Comparison of ENCODE assay signal across 8 mouse cellular contexts in the genomic region with DNA sequence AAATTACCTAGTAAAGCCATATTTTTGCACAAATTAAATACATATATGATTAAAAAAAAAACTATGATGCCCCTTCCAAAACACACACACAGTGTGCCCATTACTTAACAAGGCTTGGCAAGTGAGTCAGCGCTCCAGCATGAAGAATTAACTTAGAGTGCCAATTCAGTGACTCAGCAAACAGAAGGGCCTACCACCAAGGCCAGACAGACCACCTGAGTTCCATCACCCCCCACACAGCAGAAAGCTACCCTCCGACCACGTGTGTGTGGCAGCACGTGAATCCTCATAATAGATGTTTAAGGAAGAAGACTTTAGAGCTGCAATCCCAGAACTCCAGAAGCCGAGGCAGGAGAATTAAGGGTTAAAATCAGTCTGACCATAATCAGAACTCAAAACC. TPM values are rescaled to one million over a fixed set of nuclear protein-coding genes. Genes with fewer than 3 reads are reported as not detected.
A peak's percentile ranks its signal among the peaks of the same experiment; 100 is the strongest.
DNase-seq lines count a peak whose midpoint lies in the region; ATAC-seq lines count a peak whose summit lies in the region.

No protein-coding gene starts in this region.

- H3K27me3 ChIP-seq in heart, embryonic 12.5 days (replicated peaks), result no peaks in the 10 kb centered on the region
- H3K27me3 ChIP-seq in forebrain, embryonic 14.5 days (replicated peaks; ENCODE audit: control insufficient read depth, insufficient read depth, low read length), result no peaks in the 10 kb centered on the region
- H3K27me3 ChIP-seq in liver, embryonic 13.5 days, result no peaks in the 10 kb centered on the region

- no peak for ATAC-seq in heart, embryonic 12.5 days (ENCODE audit: insufficient number of reproducible peaks, low FRiP score)
- ATAC-seq in forebrain, embryonic 14.5 days, result no peak
- ATAC-seq in liver, embryonic 13.5 days (ENCODE audit: low read depth), result no peak

- no peaks in the 10 kb centered on the region for H3K9me3 ChIP-seq in heart, embryonic 12.5 days (replicated peaks)
- no peaks in the 10 kb centered on the region for H3K9me3 ChIP-seq in forebrain, embryonic 14.5 days (replicated peaks; ENCODE audit: control insufficient read depth, low read length)
- no peaks in the 10 kb centered on the region for H3K9me3 ChIP-seq in liver, embryonic 13.5 days (replicated peaks)

- peaks cover 41% of the 10 kb centered on the region for H3K36me3 ChIP-seq in heart, embryonic 12.5 days
- peaks cover 51% of the 10 kb centered on the region for H3K36me3 ChIP-seq in forebrain, embryonic 14.5 days (ENCODE audit: control insufficient read depth, insufficient read depth, low read length)
- H3K36me3 ChIP-seq in liver, embryonic 13.5 days, result peaks cover 47% of the 10 kb centered on the region

- H3K4me2 ChIP-seq in heart, embryonic 12.5 days, result peak overlapping the region; percentile 97
- H3K4me2 ChIP-seq in forebrain, embryonic 14.5 days (ENCODE audit: low read length), result peak overlapping the region; percentile 91
- H3K4me2 ChIP-seq in liver, embryonic 13.5 days, result peak overlapping the region; percentile 88

- intact Hi-C loops in heart, postnatal 25 days (cut with DNase I), result loop anchor here (2.0 kb wide), 1 partner anchor 35 kb away; no protein-coding TSS in a partner anchor

- H3K4me3 ChIP-seq in heart, embryonic 12.5 days, result peak overlapping the region; percentile 81
- peak overlapping the region; percentile 84 for H3K4me3 ChIP-seq in forebrain, embryonic 14.5 days (ENCODE audit: low read depth, low read length)
- H3K4me3 ChIP-seq in liver, embryonic 13.5 days (replicated peaks), result peak overlapping the region; percentile 87

- DNase-seq in heart, postnatal 25 days (ENCODE audit: low spot score), result no peak
- peak; percentile 59 for DNase-seq in MEL-GATA-1-ER (ENCODE audit: extremely low read depth, low read depth)
- no peak for DNase-seq in forebrain, embryonic 14.5 days (ENCODE audit: low spot score)
- no peak for DNase-seq in liver, embryonic 13.5 days
- DNase-seq in layer of hippocampus, adult 8-10 months (ENCODE audit: low spot score in 2 of 2), result no peak
- DNase-seq in cerebellum, adult 18-20 months, result no peak
- DNase-seq in cerebellum, adult 9-11 months, result no peak

- peaks cover 10% of the 10 kb centered on the region for H3K4me1 ChIP-seq in heart, embryonic 12.5 days (replicated peaks)
- peaks cover 11% of the 10 kb centered on the region; the same call in 1 of the 2 replicates for H3K4me1 ChIP-seq in forebrain, embryonic 14.5 days (ENCODE audit: control insufficient read depth, insufficient read depth, low read length)
- H3K4me1 ChIP-seq in liver, embryonic 13.5 days (replicated peaks), result peaks cover 38% of the 10 kb centered on the region

- H3K27ac ChIP-seq in heart, embryonic 12.5 days (ENCODE audit: poor library complexity, severe bottlenecking), result no peak overlapping the region
- H3K27ac ChIP-seq in forebrain, embryonic 14.5 days (ENCODE audit: low read depth, low read length), result no peak overlapping the region
- H3K27ac ChIP-seq in liver, embryonic 13.5 days, result peak overlapping the region; percentile 96; the same call in 1 of the 2 replicates

- H3K9ac ChIP-seq in heart, embryonic 12.5 days, result peak overlapping the region; percentile 90
- peak overlapping the region; percentile 94 for H3K9ac ChIP-seq in forebrain, embryonic 14.5 days (ENCODE audit: low read length)
- H3K9ac ChIP-seq in liver, embryonic 13.5 days, result peak overlapping the region; percentile 91

- WGBS in heart, embryonic 12.5 days, result 29% methylated on average over 5 of the region's 5 CpGs
- 40% methylated on average over 5 of the region's 5 CpGs for WGBS in forebrain, embryonic 14.5 days
- 15% methylated on average over 5 of the region's 5 CpGs for WGBS in liver, embryonic 13.5 days (ENCODE audit: insufficient replicate concordance)

RNA-seq across cellular contexts. Expression of a gene that starts 1.8 kb away (rescaled TPM):
- polyA plus RNA-seq in heart, embryonic 12.5 days (2016; fragmentation: Nextera tagmentation; extraction: Ambion mirVana), result 95.9 and 99.7 TPM in 2 replicates
- 10 to 100 TPM; 74.0 to 75.6 TPM for total RNA-seq in heart, postnatal 25 days (2021)
- 134 and 135 TPM in 2 replicates for polyA plus RNA-seq in forebrain, embryonic 14.5 days (2014; fragmentation: Nextera tagmentation; extraction: Ambion mirVana)
- 49.7 and 54.6 TPM in 2 replicates for polyA plus RNA-seq in liver, embryonic 13.5 days (2015; fragmentation: Nextera tagmentation; extraction: Ambion mirVana)
- total RNA-seq in layer of hippocampus, adult 8-10 months (2022), result 10 to 100 TPM; 54.1 to 60.0 (median 57.2) TPM

RNA-seq across cellular contexts. Expression of a gene that starts 38.4 kb away (rescaled TPM):
- polyA plus RNA-seq in heart, embryonic 12.5 days (2016; fragmentation: Nextera tagmentation; extraction: Ambion mirVana), result 37.9 and 39.5 TPM in 2 replicates
- 10 to 100 TPM; 31.0 to 31.9 TPM for total RNA-seq in heart, postnatal 25 days (2021)
- polyA plus RNA-seq in forebrain, embryonic 14.5 days (2014; fragmentation: Nextera tagmentation; extraction: Ambion mirVana), result 51.3 and 61.7 TPM in 2 replicates
- polyA plus RNA-seq in liver, embryonic 13.5 days (2015; fragmentation: Nextera tagmentation; extraction: Ambion mirVana), result 27.4 and 34.3 TPM in 2 replicates
- total RNA-seq in layer of hippocampus, adult 8-10 months (2022), result 10 to 100 TPM; 37.3 to 43.8 (median 42.7) TPM

RNA-seq across cellular contexts. Expression of a gene that starts 38.5 kb away (rescaled TPM):
- not detected in 2 replicates for polyA plus RNA-seq in heart, embryonic 12.5 days (2016; fragmentation: Nextera tagmentation; extraction: Ambion mirVana)
- 1 to 10 TPM in 1 of 2 experiments, under 1 TPM in 1; 0.68 to 1.0 TPM for total RNA-seq in heart, postnatal 25 days (2021)
- polyA plus RNA-seq in forebrain, embryonic 14.5 days (2014; fragmentation: Nextera tagmentation; extraction: Ambion mirVana), result not detected in 2 replicates
- not detected in 2 replicates for polyA plus RNA-seq in liver, embryonic 13.5 days (2015; fragmentation: Nextera tagmentation; extraction: Ambion mirVana)
- not detected for total RNA-seq in layer of hippocampus, adult 8-10 months (2022)

RNA-seq across cellular contexts. Expression of a gene that starts 40.1 kb away (rescaled TPM):
- polyA plus RNA-seq in heart, embryonic 12.5 days (2016; fragmentation: Nextera tagmentation; extraction: Ambion mirVana), result not detected in 2 replicates
- total RNA-seq in heart, postnatal 25 days (2021), result not detected
- polyA plus RNA-seq in forebrain, embryonic 14.5 days (2014; fragmentation: Nextera tagmentation; extraction: Ambion mirVana), result not detected in 2 replicates
- not detected in 2 replicates for polyA plus RNA-seq in liver, embryonic 13.5 days (2015; fragmentation: Nextera tagmentation; extraction: Ambion mirVana)
- total RNA-seq in layer of hippocampus, adult 8-10 months (2022), result not detected

RNA-seq across cellular contexts. Expression of a gene that starts 49.8 kb away (rescaled TPM):
- not detected in 2 replicates for polyA plus RNA-seq in heart, embryonic 12.5 days (2016; fragmentation: Nextera tagmentation; extraction: Ambion mirVana)
- total RNA-seq in heart, postnatal 25 days (2021), result not detected
- polyA plus RNA-seq in forebrain, embryonic 14.5 days (2014; fragmentation: Nextera tagmentation; extraction: Ambion mirVana), result not detected in 2 replicates
- not detected in 2 replicates for polyA plus RNA-seq in liver, embryonic 13.5 days (2015; fragmentation: Nextera tagmentation; extraction: Ambion mirVana)
- not detected for total RNA-seq in layer of hippocampus, adult 8-10 months (2022)
